Mouse (Mus musculus) cerebellum, adult 2 months (tissue): ENCODE results near the gene Inhbb. TPM values are rescaled to one million over a fixed set of nuclear protein-coding genes. Genes with fewer than 3 reads are reported as not detected.

ENCODE experiments used
- DNase-seq, 2 experiments: peaks; one replicate each; pipeline ENCODE4 v3.0.0; 2021
- H3K27ac ChIP-seq: fragments of 200-500 bp; 2 replicates; pipeline ENCODE4 v1.5.1; 2012; ENCODE audit warnings: low read length, control low read depth, inconsistent platforms; ENCODE audit not compliant: insufficient read depth
- H3K27me3 ChIP-seq: fragments of 200-500 bp; 2 replicates; pipeline ENCODE4 v1.6.1; 2012; ENCODE audit warnings: inconsistent platforms, mild to moderate bottlenecking, low read length, moderate library complexity; ENCODE audit not compliant: control insufficient read depth, insufficient read depth
- H3K4me1 ChIP-seq: fragments of 200-500 bp; 2 replicates; pipeline ENCODE4 v1.6.1; 2011; ENCODE audit warnings: low read length; ENCODE audit not compliant: control insufficient read depth, insufficient read depth
- H3K4me3 ChIP-seq: fragments of 200-500 bp; replicated peaks from 2 replicates; pipeline ENCODE3; 2011; ENCODE audit warnings: mild to moderate bottlenecking, low read depth, low read length, control low read depth; ENCODE audit not compliant: insufficient read depth
- CTCF ChIP-seq: fragments of 200-500 bp; IDR thresholded peaks from 2 replicates; pipeline ENCODE4 v1.5.1; 2011; ENCODE audit warnings: low read depth, mild to moderate bottlenecking, control low read depth, low read length, moderate library complexity, borderline replicate concordance; ENCODE audit not compliant: insufficient read depth
- POLR2A ChIP-seq: fragments of 200-500 bp; IDR thresholded peaks from 2 replicates; pipeline ENCODE4 v1.6.1; 2011; ENCODE audit warnings: low read length, control low read depth, borderline replicate concordance; ENCODE audit not compliant: insufficient read depth
- WGBS: fragments of 180-500 bp; shearing (Covaris S2); methylation state at CpG from one replicate; pipeline ENCODE4 v1.1.7; 2018; 5-methylcytosine and 5-hydroxymethylcytosine counted together
- polyA plus RNA-seq: library from polyadenylated mRNA; depleted of rRNA; stranded (reverse); fragments of >200 nt; gene quantifications from 2 replicates; pipeline ENCODE4 v1.2.3, GENCODE M21; 2012; rRNA removed

The Inhbb gene
- 5.6 and 6.1 TPM in 2 replicates for polyA plus RNA-seq

DNA sequence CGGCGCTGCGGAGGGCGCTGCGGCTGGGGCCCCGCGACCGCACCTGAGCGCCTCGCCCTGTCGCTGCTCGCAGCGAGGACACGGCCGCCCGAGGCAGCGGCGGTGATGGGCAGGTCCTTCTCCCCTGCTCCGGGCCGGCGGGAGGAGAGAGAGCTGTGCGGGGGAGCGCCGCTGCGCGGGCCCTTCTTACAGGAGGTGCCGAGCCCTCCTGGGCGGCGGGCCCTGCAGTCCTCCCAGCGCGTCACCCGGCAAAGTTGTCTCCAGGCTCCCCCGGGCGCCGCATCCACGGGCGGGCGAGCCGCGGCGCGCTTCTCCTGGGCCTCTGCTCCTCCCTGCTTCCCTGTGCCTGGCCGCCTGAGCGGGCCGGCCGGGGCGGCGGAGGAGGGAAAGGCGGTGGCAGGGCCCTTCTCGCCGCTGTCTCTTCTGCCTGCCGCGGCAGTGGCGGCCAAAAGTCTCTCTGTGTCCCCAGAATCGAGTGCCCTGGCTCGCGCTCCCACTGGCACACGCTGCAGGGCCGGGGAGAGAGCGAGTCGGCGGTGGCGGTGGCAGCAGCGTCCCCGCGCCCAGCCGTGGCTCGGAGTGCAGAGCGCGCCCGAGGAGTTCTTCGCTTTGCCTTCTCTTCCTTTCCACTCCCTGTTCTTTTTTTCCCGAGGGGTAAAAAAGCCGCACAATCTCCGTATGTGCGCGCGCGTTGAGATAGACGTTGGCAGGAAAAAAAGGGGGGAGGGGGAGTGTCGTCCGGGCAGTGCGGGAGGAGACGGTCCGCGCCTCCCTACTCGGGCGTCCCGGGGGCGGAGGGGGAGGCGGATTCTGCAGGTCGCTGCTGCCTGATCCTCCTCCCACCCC, at the start of gene Inhbb:
Inhbb (minus strand) TSS at position 673 of the 846 bp plus-strand sequence.
- peak within 1 kb of the TSS; percentile 58 for H3K4me3 ChIP-seq
- DNase-seq: peak; percentile 49 to 58
- TF ChIP-seq CTCF (no peak), POLR2A (no peak)
- peaks cover 7% of the 10 kb centered on the region; the same call in 1 of the 2 replicates for H3K27me3 ChIP-seq
- no peaks in the 10 kb centered on the region; the same call in 1 of the 2 replicates for H3K4me1 ChIP-seq
- H3K27ac ChIP-seq: no peak within 1 kb of the TSS
- WGBS: 1% methylated on average over 75 of the region's 92 CpGs

DNA sequence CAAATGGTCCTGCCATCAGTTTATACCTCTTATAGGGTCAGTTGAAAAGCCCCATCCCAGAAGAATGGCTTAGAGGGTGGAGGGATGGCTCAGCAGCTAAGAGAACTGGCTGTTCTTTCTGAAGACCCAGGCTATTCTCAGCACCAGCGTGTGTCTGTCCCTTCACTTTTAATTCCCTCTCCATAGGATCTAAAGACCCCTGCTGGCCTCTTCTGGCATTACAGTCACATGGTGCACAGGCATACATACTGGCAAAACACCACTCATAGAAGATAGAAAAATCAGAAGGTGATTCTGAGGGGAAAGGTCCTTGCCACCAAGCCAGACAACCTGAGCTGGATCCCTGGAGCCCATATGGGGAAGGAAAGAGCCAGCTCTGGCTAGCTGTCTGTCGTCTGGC, 41.3 kb upstream of the Inhbb start:
- Histone ChIP-seq H3K4me3 (no peak overlapping the region), H3K4me1 (no peaks in the 10 kb centered on the region), H3K27ac (no peak overlapping the region), H3K27me3 (no peaks in the 10 kb centered on the region)
- 45% methylated on average over 2 of the region's 2 CpGs for WGBS
- TF ChIP-seq POLR2A (no peak), CTCF (peak; percentile 26; the same call in 1 of the 2 replicates)
- peak; percentile 10 to 18 for DNase-seq

DNA sequence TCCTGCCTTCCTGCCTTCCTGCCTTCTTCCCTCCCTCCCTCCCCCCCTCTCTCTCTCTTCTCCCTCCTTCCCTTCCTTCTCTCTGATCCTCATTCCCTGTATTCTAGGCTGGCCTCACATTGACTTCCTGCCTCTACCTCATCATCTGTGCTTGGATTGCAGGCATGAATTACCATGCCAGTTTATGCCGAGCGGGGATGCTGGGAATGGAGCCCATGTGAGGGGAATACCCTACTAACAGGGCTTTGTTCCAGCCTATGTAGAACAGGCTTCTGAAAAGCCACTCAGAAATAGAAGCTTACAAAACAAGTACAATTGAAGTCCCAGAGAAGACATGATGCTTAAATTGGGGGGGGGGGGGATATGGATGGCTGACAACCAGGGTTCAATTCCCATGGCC, 38.0 kb upstream of the Inhbb start:
- Histone ChIP-seq H3K27me3 (no peaks in the 10 kb centered on the region), H3K4me1 (no peaks in the 10 kb centered on the region), H3K4me3 (no peak overlapping the region), H3K27ac (no peak overlapping the region)
- DNase-seq: no peak
- TF ChIP-seq CTCF (no peak), POLR2A (no peak)
- 45% methylated on average over 2 of the region's 2 CpGs for WGBS

DNA sequence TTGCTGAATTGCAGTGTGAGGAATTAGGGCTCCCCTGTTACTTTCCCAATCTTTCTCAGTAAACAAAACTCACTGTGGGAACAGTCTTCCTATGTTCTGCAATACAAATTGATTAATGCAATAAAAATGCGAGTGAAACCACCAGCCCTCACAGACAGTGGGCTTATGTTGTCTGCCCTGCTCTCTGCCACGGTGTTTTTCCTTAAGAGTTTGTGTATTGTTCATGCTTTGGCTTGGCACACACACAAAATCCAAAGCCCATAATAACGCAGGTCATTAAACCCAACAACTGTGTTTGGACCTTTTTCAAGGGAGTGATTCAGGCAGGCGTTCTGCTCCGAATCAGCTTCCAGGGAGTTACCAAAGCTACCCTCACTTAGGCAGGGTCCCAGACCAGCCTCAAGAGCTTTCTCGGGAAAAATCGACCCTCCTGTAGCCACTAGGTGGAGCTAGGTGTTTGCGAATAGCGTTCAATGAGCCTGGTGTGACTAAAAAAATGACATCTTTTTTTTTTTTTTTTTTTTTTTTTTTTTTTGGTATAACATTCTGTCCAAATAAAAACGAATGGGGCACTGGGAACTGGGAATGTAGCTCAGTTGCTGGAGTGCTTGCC, 36.1 kb upstream of the Inhbb start:
- no peaks in the 10 kb centered on the region for H3K4me1 ChIP-seq
- no peak overlapping the region for H3K27ac ChIP-seq
- H3K4me3 ChIP-seq: no peak overlapping the region
- H3K27me3 ChIP-seq: no peaks in the 10 kb centered on the region
- TF ChIP-seq CTCF (peak; percentile 68), POLR2A (no peak)
- WGBS: 4% methylated on average over 10 of the region's 10 CpGs
- DNase-seq: peak; percentile 59 to 64

DNA sequence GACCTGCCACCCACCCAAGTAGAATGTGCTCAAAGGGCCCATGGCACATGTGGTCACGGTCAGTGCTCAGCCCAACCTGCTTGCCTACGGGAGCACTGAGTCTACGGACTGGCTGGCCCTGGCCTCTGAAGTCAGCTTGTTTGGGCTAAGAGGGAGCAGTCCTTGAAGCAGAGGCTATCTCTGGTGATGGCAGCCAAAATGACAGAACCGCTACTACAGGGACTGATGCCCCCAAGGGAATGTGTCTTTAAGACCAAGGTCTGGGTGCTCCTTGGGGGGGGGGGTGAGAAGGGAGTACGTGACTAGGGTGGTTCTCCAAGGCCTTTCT, 35.4 kb upstream of the Inhbb start:
- Histone ChIP-seq H3K27ac (no peak overlapping the region), H3K4me1 (no peaks in the 10 kb centered on the region), H3K4me3 (no peak overlapping the region), H3K27me3 (no peaks in the 10 kb centered on the region)
- 70% methylated on average over 5 of the region's 5 CpGs for WGBS
- TF ChIP-seq POLR2A (no peak), CTCF (no peak)
- no peak for DNase-seq

DNA sequence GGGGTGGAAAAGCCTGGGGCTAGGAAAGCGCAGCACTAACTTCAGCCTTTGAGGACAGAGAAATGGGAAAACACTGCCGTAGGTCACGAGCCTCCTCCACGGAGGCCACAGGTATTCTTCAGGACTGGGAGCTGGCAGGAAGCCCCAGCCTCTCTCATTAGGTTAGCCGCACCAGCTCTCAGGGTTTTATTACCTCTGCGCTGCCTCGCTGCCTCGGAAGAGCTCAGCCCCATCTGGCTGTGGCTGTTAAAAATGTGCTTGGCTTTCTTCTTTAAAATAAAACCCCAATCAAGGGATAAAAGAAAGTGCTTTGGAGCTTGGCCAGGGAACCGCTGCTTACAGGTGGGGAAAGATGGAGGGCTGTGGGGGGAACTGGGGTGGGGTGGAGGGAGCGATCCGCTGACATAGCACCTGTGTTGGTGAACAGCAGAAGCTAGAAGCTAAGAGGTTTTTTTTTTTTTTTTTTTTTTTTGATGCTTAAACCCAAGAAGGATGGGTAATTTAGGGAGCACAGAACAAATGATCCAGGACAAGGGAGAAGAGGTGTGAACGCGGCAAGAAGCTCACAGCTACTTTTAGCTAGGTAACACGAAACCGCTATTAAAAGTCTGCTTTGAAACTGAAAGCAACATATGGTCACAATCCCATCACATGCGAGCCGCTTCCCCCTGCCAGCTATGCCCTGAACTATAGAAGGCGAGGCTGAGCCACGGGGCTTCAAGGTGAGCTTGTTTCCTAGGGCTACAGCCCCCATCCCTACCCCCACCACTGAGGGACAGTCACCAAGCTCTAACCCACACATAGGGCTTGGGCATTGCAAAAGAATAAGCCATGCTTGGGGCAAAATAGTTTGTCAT, 34.9 kb upstream of the Inhbb start:
- H3K4me1 ChIP-seq: no peaks in the 10 kb centered on the region
- H3K27me3 ChIP-seq: no peaks in the 10 kb centered on the region
- no peak for TF ChIP-seq POLR2A
- no peak for TF ChIP-seq CTCF
- no peak overlapping the region for H3K4me3 ChIP-seq
- no peak overlapping the region for H3K27ac ChIP-seq
- DNase-seq: no peak
- 63% methylated on average over 19 of the region's 19 CpGs for WGBS

DNA sequence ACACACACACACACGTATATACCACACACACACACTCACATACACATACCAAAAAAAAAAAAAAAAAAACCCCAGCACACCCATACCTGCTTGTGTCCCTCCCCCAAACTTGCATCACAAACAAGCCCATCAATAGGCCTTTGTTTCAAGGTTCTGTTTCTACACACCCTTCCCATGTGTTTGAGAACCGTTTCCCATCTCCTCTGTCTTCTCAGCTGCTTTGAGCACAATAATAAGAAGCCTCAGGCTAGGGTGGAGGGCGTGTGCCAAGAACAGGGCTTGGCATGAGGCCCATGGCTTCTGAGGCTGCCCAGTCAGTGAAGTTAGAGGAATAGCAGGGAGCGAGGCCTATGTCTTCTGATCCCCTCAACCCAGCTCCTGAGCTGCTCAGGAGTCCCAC, 31.7 kb upstream of the Inhbb start:
- TF ChIP-seq POLR2A (no peak), CTCF (no peak)
- Histone ChIP-seq H3K4me3 (no peak overlapping the region), H3K27me3 (no peaks in the 10 kb centered on the region), H3K4me1 (no peaks in the 10 kb centered on the region), H3K27ac (no peak overlapping the region)
- 40% methylated on average over 4 of the region's 4 CpGs for WGBS
- DNase-seq: peak; percentile 21 to 32
